Mouse (Mus musculus) regulatory T cell (primary cell): ENCODE results near the gene Gpr61.

Experiments
- in situ Hi-C: fragments of 300-600 bp; cut with MboI, MseI; formaldehyde crosslinking; loops from one replicate; pipeline ENCODE4 v1.15.1; 2025; ENCODE audit warnings: high pct_unique_total_duplicates

The Gpr61 gene

GRCm38 (mm10) chr3:108178756-108179715, 24.4 kb upstream of the Gpr61 start:
- in situ Hi-C loops = no loop called here

DNA sequence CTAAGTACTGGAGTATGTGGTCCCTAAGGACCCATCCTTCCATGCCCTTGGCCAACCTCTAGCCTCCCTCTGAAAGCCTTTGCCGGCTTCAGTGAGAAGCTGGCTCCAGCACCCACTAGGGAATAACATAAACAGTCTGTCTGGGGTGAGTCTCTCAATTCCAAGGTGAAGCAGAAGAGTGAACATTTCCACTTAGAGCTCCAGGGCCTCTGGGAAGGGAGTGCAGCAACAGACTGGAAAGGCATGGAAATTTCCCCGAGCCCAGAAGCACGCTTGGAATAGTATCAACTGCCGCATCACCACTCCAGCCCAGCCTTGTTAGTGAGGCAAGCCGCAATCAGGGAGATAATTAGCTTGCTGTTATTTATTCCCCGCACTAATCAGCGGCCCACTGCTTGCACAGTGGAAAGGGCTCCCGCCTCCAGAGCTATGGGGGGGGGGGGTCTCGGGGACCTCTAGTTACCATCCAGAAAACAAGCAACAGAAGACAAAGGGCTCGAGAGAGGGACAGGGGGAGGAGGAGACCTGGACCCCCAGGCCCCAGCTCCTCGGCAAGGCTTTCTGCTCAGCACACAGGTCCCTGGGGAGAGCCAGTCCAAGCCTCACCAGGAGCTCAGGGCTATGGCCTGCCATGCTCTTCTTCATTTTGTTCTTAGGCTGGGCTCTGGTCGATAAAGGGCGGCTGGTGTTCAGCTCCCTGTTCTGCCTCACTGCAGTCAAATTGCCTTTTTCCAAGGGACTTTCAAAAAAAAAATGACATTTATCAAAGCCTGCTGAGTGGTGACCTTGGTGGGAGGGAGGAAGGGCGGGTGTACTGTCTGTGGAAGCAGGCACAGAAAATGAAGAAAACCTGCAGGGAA, 20.2 kb upstream of the Gpr61 start:
- in situ Hi-C loops = no loop called here

DNA sequence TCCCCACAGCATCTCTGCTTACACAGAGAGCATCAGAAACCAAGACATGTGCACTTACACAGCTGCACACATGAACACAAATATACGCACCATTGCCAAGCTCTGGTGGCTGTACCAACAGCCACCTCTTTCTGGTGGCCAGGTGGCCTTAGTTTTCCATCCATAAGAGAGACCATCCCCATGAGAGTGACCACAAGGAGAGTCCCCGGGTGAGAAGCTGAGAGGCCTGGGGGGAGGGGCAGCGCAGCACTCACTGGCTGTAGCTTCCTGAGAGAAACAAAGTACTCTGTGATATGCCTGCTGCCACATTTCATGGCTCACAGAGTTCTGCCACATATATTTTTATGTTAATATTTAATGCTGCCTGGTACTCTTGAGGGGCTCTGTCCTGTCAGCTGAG, 14.5 kb upstream of the Gpr61 start:
- in situ Hi-C loops = loop anchor here (5.0 to 10.0 kb wide), 2 partner anchors 63 to 216 kb away; partner anchors contain the start of gene Psrc1

- in situ Hi-C loops = loop anchor here (5.0 to 10.0 kb wide), 2 partner anchors 65 to 217 kb away; partner anchors contain the start of gene Psrc1
These were observed 12.8 kb upstream of the Gpr61 start for GRCm38 (mm10) chr3:108167499-108167898.

DNA sequence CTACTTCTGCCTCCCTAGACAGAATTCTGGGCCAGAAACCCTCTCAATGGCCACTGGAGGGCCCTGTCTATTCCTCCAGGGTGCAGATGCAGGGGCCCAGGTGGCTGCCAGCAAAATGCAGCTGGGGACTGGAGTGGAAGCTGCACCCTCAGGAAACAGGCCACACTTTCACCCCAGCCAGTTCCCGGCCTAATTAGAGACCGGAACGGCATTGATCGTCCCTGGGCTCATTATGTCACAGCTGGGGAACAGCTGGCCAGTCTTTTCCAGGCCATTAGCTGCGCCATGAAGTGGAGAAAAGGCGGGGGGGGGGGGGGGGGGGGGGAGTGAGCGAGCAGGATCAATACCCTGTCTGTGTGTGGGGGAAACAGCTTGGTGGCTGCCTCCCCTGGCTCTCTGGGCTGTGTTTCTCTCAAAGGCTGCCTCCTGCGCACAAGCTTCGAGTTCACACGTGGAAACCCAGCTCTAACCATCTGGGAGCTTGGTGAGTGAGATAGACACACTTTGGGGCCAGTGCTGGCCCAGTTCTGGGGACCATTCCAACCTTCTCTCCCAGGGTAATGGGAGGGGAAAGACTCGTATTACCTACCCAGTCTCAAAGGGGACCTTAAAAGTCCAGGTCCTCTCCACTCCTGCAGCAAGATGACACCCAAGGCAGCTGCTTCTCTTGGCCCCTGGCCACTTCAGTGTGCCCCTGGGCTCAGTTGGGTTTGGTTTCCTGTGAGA, 12.0 kb upstream of the Gpr61 start:
- in situ Hi-C loops = loop anchor here (5.0 to 10.0 kb wide), 2 partner anchors 66 to 218 kb away; partner anchors contain the start of gene Psrc1

DNA sequence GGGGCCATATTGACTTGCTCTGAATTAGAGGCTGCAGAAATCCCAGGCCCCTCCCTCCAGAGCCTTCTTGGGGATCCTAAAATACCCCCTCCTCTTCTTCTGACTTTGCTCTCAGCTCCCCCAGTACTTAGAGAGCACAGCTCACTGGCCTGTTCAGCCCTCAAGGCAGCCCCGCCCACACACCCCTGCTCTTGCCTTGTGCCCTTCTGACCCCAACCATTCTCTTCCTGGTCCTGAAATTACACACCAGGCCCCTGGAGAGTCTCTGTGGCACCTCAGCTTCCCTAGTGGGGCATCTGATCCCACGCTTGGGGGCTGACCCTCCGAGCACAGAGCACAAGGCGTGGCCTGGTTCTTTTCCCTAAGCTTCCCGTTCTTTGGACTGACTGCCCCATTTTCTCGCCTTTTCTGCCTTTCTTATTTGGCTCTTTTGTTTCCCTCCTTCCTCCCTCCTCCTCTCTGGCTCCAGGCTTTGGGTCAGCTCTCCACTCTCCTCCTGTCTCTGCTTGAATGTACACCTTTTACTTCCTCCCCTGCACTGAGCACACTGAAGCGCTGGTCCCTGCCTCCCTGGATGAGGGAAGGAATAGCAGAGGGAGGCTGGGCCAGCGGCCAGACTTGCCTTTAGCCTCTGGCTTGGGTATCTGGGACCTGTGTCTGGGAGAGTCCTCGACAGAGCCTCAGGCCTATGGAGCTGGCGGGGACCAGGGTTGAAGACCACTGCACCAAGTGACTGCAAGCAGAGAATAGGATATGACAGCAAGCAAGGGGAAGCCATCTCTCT, 11.0 kb upstream of the Gpr61 start:
- in situ Hi-C loops = loop anchor here (5.0 to 10.0 kb wide), 2 partner anchors 67 to 219 kb away; partner anchors contain the start of gene Psrc1

DNA sequence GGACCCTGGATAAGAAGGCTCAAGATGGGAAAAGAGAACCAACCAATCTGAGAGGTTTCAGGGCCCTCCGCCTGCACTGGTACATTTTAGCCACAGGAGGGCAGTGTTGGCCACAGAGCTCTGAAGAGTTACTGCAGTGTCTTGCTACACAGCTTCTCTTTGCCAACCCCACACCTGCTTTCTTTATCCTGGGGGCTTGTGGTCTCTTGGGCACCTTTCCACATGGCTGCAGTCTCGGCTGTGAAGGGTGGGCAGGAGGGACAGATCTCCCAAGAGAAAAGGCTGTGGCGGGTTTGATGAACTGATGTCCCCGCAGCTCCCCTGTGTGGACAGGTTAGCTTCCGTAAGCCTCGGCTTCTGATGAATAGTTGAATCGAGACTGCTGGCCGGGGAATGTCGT, 10.1 kb upstream of the Gpr61 start:
- in situ Hi-C loops = loop anchor here (5.0 to 10.0 kb wide), 2 partner anchors 67 to 220 kb away; partner anchors contain the start of gene Psrc1

- in situ Hi-C loops = loop anchor here (10.0 kb wide), 1 partner anchor 221 kb away; the partner anchor contains the start of gene Psrc1
These were observed 9.4 kb upstream of the Gpr61 start for GRCm38 (mm10) chr3:108164091-108164490.

GRCm38 (mm10) chr3:108158383-108159037, 3.8 kb upstream of the Gpr61 start:
- in situ Hi-C loops = loop anchor here (10.0 kb wide), 1 partner anchor 234 kb away; no protein-coding TSS in a partner anchor

- in situ Hi-C loops = loop anchor here (5.0 to 10.0 kb wide), 2 partner anchors 85 to 227 kb away; no protein-coding TSS in a partner anchor
These were observed 2.4 kb downstream of the Gpr61 start for GRCm38 (mm10) chr3:108152290-108152689.

DNA sequence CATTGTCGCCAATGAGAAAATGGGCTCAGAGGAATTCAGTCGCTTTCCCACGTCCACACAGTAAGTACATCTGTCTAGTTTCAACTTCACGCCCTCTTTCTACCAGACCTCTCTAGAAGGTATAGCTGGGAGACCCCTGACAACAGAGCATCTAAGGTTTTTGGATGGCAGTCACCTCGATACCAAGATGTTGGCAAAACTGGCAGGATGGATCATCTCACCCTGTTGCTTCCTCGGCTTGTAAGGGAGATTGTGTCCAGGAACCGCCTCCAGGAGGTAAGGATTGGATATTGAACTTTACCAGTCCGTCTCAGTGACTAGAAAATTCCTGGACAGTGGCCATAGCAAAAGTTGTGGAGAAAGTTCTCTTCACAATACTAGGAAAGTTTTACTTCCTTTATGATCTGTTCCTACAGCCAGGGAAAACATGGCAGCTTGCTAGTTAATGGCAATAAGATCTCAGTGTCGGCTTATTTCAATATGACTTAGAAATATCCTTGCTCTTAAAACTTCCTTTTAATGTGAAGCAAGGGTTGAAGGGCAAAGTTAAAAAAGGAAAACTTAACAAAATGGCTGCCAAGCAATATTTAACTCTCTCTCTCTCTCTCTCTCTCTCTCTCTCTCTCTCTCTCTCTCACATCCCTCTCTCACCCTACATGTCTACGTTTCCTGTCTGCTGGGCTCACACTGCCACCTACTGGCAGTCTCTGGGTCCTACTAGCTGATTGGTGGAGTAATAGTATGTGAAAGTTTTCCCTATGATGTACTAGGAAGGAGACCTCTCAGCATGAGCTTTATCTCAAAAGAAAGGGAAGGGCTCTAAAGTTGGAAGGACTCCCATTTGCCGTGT, 7.1 kb downstream of the Gpr61 start:
- in situ Hi-C loops = no loop called here

DNA sequence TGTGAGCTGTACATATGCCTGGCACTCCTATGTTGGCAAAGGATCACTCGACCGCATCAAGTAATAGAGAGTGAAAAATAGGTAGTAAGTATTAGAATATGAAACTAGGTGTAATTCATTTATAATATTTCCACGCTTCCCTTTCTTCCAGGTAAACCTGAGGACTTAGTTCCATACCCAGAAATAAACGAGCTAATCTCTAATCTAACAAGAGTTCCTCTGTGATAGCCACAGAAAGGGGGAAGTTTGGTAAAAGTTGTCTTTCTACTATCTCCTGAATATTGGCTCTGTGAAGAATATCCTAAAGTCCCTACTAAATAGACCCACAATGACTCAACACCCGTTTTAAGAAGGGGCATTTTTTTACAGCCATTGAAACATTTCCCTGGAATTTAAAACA, 8.0 kb downstream of the Gpr61 start:
- in situ Hi-C loops = no loop called here

DNA sequence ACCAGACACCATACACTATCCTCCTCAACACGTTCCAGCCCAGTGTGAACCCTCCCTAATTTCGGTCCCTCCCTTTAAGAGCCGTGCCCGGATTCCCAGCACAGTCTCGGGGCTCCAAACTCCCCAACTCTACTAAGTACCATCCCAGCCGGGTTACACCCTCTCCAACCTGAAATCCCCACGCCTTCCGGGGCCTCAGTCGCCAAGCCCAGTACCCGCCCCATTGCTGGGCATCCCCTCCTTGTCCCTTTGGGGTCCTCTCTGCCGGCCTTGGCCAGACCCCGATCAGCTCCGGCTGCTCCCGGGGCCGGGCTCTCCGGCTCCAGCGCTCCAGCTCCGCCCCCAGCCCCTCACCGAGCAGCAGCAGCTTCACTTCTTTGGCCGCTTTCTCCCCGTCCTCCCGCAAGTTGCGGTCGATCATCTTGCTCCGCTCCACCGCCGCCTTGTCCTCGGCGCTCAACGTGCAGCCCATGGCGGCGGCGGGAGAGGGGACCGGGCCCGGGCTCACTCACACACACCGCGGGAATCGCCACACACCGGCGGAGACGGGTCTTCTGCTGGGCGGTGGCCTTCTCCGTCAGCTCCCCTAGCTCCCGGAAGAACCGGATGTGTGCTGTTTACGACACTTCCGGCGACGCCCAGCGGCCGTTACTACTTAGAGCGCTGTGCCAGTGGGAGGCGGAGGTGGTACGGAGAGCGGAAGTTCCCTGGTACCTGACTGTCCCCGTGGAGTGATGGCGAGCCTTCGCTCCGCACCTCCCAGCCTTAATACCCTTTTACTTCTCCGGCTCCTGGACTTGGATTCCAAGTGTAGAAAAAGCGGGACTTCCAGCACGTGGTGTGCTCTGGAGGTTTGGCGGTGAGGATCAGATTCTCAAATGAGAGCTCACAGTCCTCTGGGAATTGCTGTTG, 8.9 kb downstream of the Gpr61 start, which contains the start of gene Gnai3:
TSS of gene Gnai3 (minus strand) at position 613 of the 912 bp plus-strand sequence.
- in situ Hi-C loops = no loop called here

GRCm38 (mm10) chr3:108140786-108141185, 13.9 kb downstream of the Gpr61 start:
- in situ Hi-C loops = no loop called here

DNA sequence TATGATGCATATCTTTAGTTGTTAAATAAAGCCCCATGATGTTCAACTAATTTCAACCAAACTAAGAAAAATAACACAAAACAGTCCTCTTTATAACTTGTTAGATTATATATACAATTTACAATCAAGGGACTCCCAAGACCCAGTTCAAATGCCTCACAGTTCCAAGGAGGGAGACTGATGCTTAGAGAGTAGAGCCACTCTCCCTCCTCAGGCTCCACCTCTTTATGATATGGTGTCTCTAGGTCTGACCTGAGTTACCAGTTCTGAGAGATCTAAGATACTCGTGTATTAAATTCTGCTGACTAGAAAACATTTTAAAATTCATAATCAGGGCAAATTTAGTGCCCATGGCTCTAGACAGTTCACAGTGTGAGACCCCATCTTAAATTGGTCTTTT, 15.6 kb downstream of the Gpr61 start:
- in situ Hi-C loops = no loop called here

- in situ Hi-C loops = no loop called here
These were observed 20.0 kb downstream of the Gpr61 start for GRCm38 (mm10) chr3:108134701-108135100.

GRCm38 (mm10) chr3:108132484-108132883, 22.2 kb downstream of the Gpr61 start:
- in situ Hi-C loops = no loop called here

GRCm38 (mm10) chr3:108131821-108132220, 22.9 kb downstream of the Gpr61 start:
- in situ Hi-C loops = no loop called here
